Mouse (Mus musculus) left cerebral cortex, adult 2 months (tissue): ENCODE data around the gene Btrc. TPM values are rescaled to one million over a fixed set of nuclear protein-coding genes. Genes with fewer than 3 reads are reported as not detected.

ENCODE experiments used
- DNase-seq, 2 experiments: peaks; one replicate each; pipeline ENCODE4 v3.0.0; 2021 to 2022; ENCODE audit warnings: low spot score in 2 of 2, mixed read lengths in 1 of 2; ENCODE audit errors: extremely low spot score in 1 of 2
- H3K27ac ChIP-seq: fragments of 200-600 bp; 2 replicates; pipeline ENCODE4 v1.8.1; 2022
- H3K4me3 ChIP-seq: fragments of 200-600 bp; 2 replicates; pipeline ENCODE4 v1.8.1; 2022
- CTCF ChIP-seq: fragments of 200-600 bp; IDR thresholded peaks from 2 replicates; pipeline ENCODE4 v1.8.1; 2022; ENCODE audit warnings: antibody characterized with exemption, mild to moderate bottlenecking, moderate library complexity
- intact Hi-C: fragments of 180-260 bp; cut with DNase I; formaldehyde crosslinking; loops from one replicate; pipeline ENCODE4 v1.15.1; 2025
- total RNA-seq, 2 experiments: library from RNA; stranded (reverse); gene quantifications; 2 replicates each; pipeline ENCODE4 v1.2.3; 2021

Btrc gene
- total RNA-seq, 2 experiments from 2014 or later = 99.6 to 113 TPM

- DNase-seq = no peak
- no peak for TF ChIP-seq CTCF
- intact Hi-C loops = no loop called here
- Histone ChIP-seq H3K27ac (no peak overlapping the region), H3K4me3 (no peak overlapping the region)
Observed at GRCm38 (mm10) chr19:45456896-45457295, 93.4 kb downstream of the Btrc start.

GRCm38 (mm10) chr19:45458702-45459101 is 95.2 kb downstream of the Btrc start:
- H3K27ac ChIP-seq = no peak overlapping the region
- TF ChIP-seq CTCF = no peak
- intact Hi-C loops = no loop called here
- no peak for DNase-seq
- H3K4me3 ChIP-seq = no peak overlapping the region

DNA sequence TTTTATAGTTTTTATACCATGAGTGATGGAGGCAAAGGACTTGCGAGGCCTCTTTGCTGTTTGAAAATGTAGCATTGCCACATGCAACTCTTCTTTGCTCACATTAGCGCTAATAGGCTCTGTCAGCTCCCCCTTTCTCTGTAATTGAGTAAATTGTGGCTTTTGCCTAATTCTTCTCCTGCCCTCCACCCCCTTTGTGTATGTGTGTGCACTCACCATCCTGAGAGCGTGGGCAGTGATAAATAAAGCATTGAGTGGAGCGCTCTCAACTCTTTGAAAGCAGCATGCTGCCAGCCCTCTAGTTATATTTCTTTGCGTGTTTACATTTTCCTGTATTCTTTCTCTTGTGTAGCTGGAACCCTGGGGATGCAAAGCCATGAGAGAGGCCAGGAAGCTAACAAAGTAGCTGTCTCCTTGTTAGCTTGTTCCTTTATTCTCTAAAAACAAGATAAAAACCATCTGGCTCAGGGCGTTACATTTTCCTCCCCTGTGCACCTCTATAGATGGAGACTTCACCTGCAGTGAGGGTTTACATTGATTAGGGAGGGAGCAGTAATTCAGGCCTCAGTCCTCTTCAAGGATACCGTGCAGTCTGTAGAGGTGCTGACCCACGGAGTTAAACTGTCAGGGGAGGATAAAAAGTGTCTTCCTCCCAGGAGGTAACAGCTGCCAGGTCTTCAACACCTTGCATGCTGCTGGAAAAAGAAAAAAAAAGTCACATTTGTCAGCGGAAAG is 96.6 kb downstream of the Btrc start:
- no peak for DNase-seq
- TF ChIP-seq CTCF = no peak
- no peak overlapping the region for H3K4me3 ChIP-seq
- intact Hi-C loops = no loop called here
- H3K27ac ChIP-seq = no peak overlapping the region

DNA sequence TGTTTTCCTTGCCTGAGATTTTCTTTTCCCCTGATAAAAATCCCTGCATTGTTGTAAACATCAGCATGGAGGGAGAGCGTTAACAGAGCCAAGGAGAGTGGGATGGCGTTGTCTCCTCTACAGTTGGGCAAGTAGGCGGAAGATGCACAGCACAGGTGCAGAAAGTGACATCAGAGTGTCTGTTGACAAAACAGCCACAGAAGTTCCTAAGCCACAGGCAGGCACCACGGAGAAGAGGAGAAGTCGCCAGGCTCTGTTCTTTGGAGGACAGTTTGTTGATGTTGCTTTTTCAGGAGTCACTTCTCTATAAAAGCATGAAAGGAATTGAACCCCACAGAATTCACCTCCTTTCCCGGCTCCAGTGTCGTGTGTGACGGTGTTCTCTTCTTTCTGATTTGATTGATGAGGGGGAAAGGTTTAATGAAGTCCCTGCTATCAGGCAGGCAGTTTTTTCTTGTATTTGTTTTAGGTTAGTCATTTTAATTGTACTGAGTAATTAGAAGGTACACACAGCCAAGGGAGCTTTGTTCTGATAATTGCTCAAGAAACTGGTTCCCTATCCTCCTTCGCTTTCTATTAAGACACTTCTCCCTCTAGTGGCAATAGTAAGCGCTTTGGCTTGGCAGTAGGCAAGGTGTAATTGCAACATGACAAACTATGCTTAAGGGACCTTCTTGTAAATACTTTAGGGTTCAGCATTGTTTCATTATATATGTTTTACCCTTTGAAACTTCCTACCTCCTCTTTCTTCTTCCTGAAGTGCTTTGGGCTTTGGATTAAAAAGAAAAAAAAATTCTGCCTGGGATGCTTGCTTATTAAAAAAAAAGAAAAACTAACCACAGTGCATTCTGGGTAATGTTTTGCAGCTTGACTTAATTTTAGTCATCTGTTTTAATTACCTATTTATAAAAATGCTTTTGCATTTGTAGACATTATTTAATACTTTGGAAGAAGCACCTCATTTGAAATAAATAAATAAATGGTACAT is 97.5 kb downstream of the Btrc start:
- TF ChIP-seq CTCF = peak; percentile 61

DNA sequence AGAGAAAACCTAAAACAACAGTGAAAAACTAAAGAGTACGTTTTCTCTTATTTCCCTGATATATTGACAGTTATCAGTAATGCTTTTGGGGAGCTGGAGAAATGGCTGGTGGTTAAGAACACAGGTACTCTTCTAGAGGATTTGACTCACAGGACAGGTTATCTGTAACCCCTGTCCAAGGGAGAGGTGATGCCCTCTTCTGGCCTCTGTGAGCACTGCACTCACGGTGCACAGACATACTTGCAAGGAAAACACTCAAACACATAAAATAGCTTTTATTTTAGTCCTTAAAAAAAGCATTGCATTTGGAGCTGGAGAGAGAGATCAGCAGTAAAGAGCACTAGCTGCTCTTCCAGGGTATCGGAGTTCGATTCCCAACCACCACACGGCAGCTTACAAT is 106.2 kb downstream of the Btrc start:
- intact Hi-C loops = no loop called here
- no peak overlapping the region for H3K4me3 ChIP-seq
- no peak overlapping the region for H3K27ac ChIP-seq
- TF ChIP-seq CTCF = peak; percentile 19; the same call in 1 of the 2 replicates
- DNase-seq = no peak

More for the DNA sequence above, 97.5 kb downstream of the Btrc start:
- DNase-seq = no peak
- Histone ChIP-seq H3K27ac (no peak overlapping the region), H3K4me3 (no peak overlapping the region)
- intact Hi-C loops = no loop called here

DNA sequence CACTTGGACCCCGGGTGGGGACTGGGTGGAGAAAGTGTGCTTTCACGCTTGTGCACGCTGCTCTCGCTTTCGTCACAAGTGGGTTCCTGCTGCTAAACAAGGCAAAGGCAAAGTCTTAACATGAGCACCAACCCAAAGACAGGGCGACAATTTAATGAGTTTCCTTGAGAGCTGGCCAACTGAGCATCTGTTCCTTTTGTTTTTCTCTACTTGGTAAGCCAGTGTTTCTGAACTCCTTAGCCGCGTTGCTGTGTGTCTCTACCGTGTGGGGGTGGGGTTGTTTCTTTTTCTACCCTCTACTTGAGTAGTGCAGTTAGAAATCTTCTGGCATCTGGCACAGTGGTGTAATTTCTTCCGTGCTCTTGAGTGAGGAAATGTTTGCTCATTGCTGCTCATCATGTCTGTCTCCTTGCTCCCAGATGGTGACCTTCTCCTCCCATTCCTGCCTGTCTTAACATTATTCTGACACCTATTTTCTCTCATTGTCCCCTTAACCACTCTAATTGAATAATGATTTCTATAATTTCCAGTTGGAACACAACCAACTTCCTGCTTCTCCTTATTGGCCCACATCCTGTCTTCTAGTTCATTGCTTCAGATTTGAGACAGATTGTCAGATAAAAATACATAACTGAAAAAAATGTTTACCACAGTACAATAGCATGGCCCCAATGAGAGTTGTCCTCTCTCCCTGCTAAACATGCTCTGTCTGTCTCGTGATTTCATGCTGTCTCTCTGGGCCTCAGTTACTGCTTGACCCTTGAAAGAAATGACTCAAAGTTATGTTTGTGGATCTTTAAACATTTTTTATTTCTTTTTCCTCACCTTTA is 109.4 kb downstream of the Btrc start:
- DNase-seq = peak in 1 of 2 experiments; percentile 31
- intact Hi-C loops = no loop called here
- Histone ChIP-seq H3K27ac (no peak overlapping the region), H3K4me3 (no peak overlapping the region)
- no peak for TF ChIP-seq CTCF

- DNase-seq = no peak
- H3K4me3 ChIP-seq = no peak overlapping the region
- intact Hi-C loops = no loop called here
- TF ChIP-seq CTCF = no peak
- no peak overlapping the region for H3K27ac ChIP-seq
Observed at GRCm38 (mm10) chr19:45474686-45475085, 111.2 kb downstream of the Btrc start.

GRCm38 (mm10) chr19:45475928-45476553 is 112.5 kb downstream of the Btrc start:
- no peak for TF ChIP-seq CTCF
- H3K27ac ChIP-seq = peak overlapping the region; percentile 44
- intact Hi-C loops = no loop called here
- DNase-seq = no peak
- peak overlapping the region; percentile 10; the same call in 1 of the 2 replicates for H3K4me3 ChIP-seq

GRCm38 (mm10) chr19:45479548-45479947 is 116.0 kb downstream of the Btrc start:
- TF ChIP-seq CTCF = no peak
- Histone ChIP-seq H3K27ac (no peak overlapping the region), H3K4me3 (no peak overlapping the region)
- intact Hi-C loops = no loop called here
- no peak for DNase-seq

GRCm38 (mm10) chr19:45480490-45480889 is 117.0 kb downstream of the Btrc start:
- intact Hi-C loops = no loop called here
- TF ChIP-seq CTCF = no peak
- no peak for DNase-seq
- Histone ChIP-seq H3K27ac (no peak overlapping the region), H3K4me3 (no peak overlapping the region)

DNA sequence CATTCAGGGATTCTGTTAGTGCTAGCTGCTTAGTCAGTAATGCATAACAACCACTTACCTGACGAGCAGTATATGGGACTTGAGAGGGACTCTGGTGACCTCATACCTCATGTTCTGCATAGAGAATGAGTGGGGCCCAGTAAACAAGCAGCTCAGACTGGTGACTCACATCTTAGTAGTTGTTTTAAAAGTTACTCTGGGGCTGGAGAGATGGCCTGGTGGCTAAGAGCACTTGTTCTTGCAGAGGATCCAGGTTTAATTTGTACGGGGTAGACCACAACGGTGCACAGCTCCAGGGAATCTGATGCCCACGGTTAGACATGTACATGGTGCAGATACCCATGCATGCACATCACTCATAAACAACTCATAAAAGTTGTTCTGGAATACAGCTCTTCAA is 117.4 kb downstream of the Btrc start:
- DNase-seq = no peak
- H3K27ac ChIP-seq = no peak overlapping the region
- intact Hi-C loops = no loop called here
- no peak overlapping the region for H3K4me3 ChIP-seq
- TF ChIP-seq CTCF = no peak
